Mouse (Mus musculus) kidney, adult 2 months (tissue): ENCODE measurements around the gene Zfp444.

Experiments used
- CTCF ChIP-seq: fragments of 200-500 bp; conservative IDR thresholded peaks from 2 replicates; pipeline ENCODE4 v1.5.1; 2011; ENCODE audit warnings: low read depth, mild to moderate bottlenecking, control low read depth, low read length, moderate library complexity, mixed read lengths; ENCODE audit not compliant: insufficient read depth, insufficient read length
- POLR2A ChIP-seq: fragments of 200-500 bp; IDR thresholded peaks from one replicate; pipeline ENCODE4 v1.6.1; 2011; ENCODE audit warnings: low read depth, low read length, control low read depth

DNA sequence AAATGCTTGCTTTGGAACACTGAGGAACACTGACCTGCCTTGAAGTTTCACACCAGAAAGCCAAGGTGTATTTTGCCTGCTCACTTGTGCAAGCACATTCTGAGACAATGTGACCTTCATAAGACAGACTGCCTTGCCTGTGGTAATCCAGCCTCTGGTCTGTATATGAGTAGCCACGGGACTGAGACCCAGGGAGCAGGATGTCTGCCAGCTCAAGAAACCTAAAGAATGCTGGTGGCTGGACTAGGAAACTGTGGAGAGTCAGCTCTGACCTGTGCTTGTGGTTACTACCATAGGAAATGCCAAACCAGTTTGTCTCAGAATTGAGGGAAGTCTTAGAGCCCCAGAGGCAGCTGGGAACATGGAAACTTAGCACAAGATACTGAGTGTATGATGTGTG, 13.4 kb downstream of the Zfp444 start:
- no peak for TF ChIP-seq POLR2A
- no peak for TF ChIP-seq CTCF
